Mouse (Mus musculus): ENCODE measurements at regions not wholly inside any gene's neighbourhood (a gene's known extent, or its start where the extent isn't known, plus 50 kb on each side); places are given as distances from the start of the nearest gene placed in this dataset.

DNA sequence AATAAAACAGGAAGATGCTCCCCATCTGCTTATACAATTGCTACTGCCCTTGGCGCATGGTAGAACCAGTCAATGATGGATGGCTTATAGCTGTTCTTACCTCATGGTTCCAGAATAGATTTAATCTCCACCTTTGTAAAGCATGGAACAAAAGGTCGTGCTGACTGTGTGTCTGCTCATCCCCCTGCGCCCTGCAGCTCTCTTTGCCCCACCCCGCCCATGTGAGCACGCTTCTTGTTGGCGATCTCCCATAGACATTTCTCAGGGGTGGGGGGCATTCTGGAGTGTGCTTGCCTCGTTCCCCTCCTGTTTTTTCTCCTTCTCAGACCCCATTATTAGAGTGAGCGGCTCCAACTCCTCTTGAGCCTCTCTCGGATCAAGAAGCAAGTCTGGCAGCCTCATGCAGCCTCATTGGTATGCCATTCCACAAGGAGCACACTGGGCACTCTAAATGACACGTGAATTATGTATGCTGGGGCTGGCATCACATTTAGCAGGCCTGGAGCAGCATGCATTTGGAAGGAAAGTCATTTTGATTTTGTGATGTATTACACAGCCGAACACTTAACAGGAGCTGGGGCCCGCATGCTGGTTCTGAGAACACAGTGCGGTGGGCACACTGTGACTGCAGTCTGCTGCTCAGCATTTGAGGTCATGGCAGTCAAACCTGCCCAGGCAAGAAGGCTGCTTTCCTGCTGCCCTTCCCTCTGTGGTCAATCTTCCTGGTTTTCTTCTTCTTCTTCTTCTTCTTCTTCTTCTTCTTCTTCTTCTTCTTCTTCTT lies 362.5 kb downstream of the Plekhb2 start:
- TF ChIP-seq CTCF (IDR thresholded peaks at IDR 0.05; ENCODE audit: low read depth, low read length), result no peak
- TF ChIP-seq POLR2A (IDR thresholded peaks at IDR 0.05; ENCODE audit: extremely low read depth, insufficient read depth, low read length), result no peak
